Mouse (Mus musculus): ENCODE measurements at regions not wholly inside any gene's neighbourhood (a gene's known extent, or its start where the extent isn't known, plus 50 kb on each side); places are given as distances from the start of the nearest gene placed in this dataset.

- Histone ChIP-seq H3K36me3 (ENCODE audit: inconsistent target) (no peaks in the 10 kb centered on the region), H3K27ac (no peak overlapping the region), H3K4me3 (ENCODE audit: inconsistent target) (no peak overlapping the region), H3K79me2 (ENCODE audit: inconsistent target) (no peaks in the 10 kb centered on the region)
- WGBS (ENCODE audit: missing documents), result 26% methylated on average over 19 of the region's 19 CpGs
Observed at GRCm38 (mm10) chr4:124484613-124485586, 125.7 kb downstream of the 3100002H09Rik start.

- Histone ChIP-seq H3K27ac (no peak overlapping the region), H3K4me3 (ENCODE audit: inconsistent target) (no peak overlapping the region), H3K79me2 (ENCODE audit: inconsistent target) (no peaks in the 10 kb centered on the region), H3K36me3 (ENCODE audit: inconsistent target) (no peaks in the 10 kb centered on the region)
- WGBS (ENCODE audit: missing documents), result 3% methylated on average over 22 of the region's 22 CpGs
Observed at GRCm38 (mm10) chr4:124477870-124478301, 132.7 kb downstream of the 3100002H09Rik start.

- H3K36me3 ChIP-seq (ENCODE audit: inconsistent target), result no peaks in the 10 kb centered on the region
- H3K27ac ChIP-seq, result no peak overlapping the region
Observed at GRCm38 (mm10) chr4:124477359-124477868, 133.2 kb downstream of the 3100002H09Rik start.

GRCm38 (mm10) chr4:124465229-124465820 is 145.3 kb downstream of the 3100002H09Rik start:
- Histone ChIP-seq H3K4me3 (ENCODE audit: inconsistent target) (no peak overlapping the region), H3K36me3 (ENCODE audit: inconsistent target) (no peaks in the 10 kb centered on the region), H3K27ac (no peak overlapping the region), H3K79me2 (ENCODE audit: inconsistent target) (no peaks in the 10 kb centered on the region)
- WGBS (ENCODE audit: missing documents), result 90% methylated on average over 18 of the region's 18 CpGs

More at GRCm38 (mm10) chr4:124477359-124477868, 133.2 kb downstream of the 3100002H09Rik start:
- Histone ChIP-seq H3K79me2 (ENCODE audit: inconsistent target) (no peaks in the 10 kb centered on the region), H3K4me3 (ENCODE audit: inconsistent target) (no peak overlapping the region)
- WGBS (ENCODE audit: missing documents), result 27% methylated on average over 14 of the region's 14 CpGs

GRCm38 (mm10) chr4:124455511-124456338 is 154.9 kb downstream of the 3100002H09Rik start:
- no peaks in the 10 kb centered on the region for H3K79me2 ChIP-seq (ENCODE audit: inconsistent target)
- 38% methylated on average over 14 of the region's 14 CpGs for WGBS (ENCODE audit: missing documents)
- H3K27ac ChIP-seq, result no peak overlapping the region
- no peaks in the 10 kb centered on the region for H3K36me3 ChIP-seq (ENCODE audit: inconsistent target)
- H3K4me3 ChIP-seq (ENCODE audit: inconsistent target), result no peak overlapping the region

- Histone ChIP-seq H3K27ac (no peak overlapping the region), H3K36me3 (ENCODE audit: inconsistent target) (no peaks in the 10 kb centered on the region), H3K4me3 (ENCODE audit: inconsistent target) (no peak overlapping the region), H3K79me2 (ENCODE audit: inconsistent target) (no peaks in the 10 kb centered on the region)
- 54% methylated on average over 3 of the region's 3 CpGs for WGBS (ENCODE audit: missing documents)
Observed at GRCm38 (mm10) chr4:124451131-124451530, 159.5 kb downstream of the 3100002H09Rik start.

- no peak overlapping the region for H3K4me3 ChIP-seq (ENCODE audit: inconsistent target)
- 80% methylated on average over 8 of the region's 8 CpGs for WGBS (ENCODE audit: missing documents)
Observed at GRCm38 (mm10) chr4:124446615-124447014, 164.0 kb downstream of the 3100002H09Rik start.

GRCm38 (mm10) chr4:124443613-124444108 is 166.9 kb downstream of the 3100002H09Rik start:
- Histone ChIP-seq H3K79me2 (ENCODE audit: inconsistent target) (no peaks in the 10 kb centered on the region), H3K36me3 (ENCODE audit: inconsistent target) (no peaks in the 10 kb centered on the region), H3K27ac (no peak overlapping the region), H3K4me3 (ENCODE audit: inconsistent target) (no peak overlapping the region)
- WGBS (ENCODE audit: missing documents), result 5% methylated on average over 4 of the region's 10 CpGs

More at GRCm38 (mm10) chr4:124446615-124447014, 164.0 kb downstream of the 3100002H09Rik start:
- Histone ChIP-seq H3K36me3 (ENCODE audit: inconsistent target) (no peaks in the 10 kb centered on the region), H3K79me2 (ENCODE audit: inconsistent target) (no peaks in the 10 kb centered on the region), H3K27ac (no peak overlapping the region)

- WGBS (ENCODE audit: missing documents), result 17% methylated on average over 10 of the region's 10 CpGs
- no peaks in the 10 kb centered on the region for H3K36me3 ChIP-seq (ENCODE audit: inconsistent target)
Observed at GRCm38 (mm10) chr4:124443130-124443503, 167.5 kb downstream of the 3100002H09Rik start.

GRCm38 (mm10) chr4:124442491-124443129 is 168.0 kb downstream of the 3100002H09Rik start:
- WGBS (ENCODE audit: missing documents), result 14% methylated on average over 10 of the region's 10 CpGs
- Histone ChIP-seq H3K36me3 (ENCODE audit: inconsistent target) (no peaks in the 10 kb centered on the region), H3K27ac (no peak overlapping the region), H3K79me2 (ENCODE audit: inconsistent target) (no peaks in the 10 kb centered on the region), H3K4me3 (ENCODE audit: inconsistent target) (no peak overlapping the region)

More at GRCm38 (mm10) chr4:124443130-124443503, 167.5 kb downstream of the 3100002H09Rik start:
- Histone ChIP-seq H3K79me2 (ENCODE audit: inconsistent target) (no peaks in the 10 kb centered on the region), H3K27ac (no peak overlapping the region), H3K4me3 (ENCODE audit: inconsistent target) (no peak overlapping the region)

- H3K27ac ChIP-seq, result no peak overlapping the region
- no peaks in the 10 kb centered on the region for H3K36me3 ChIP-seq (ENCODE audit: inconsistent target)
- 24% methylated on average over 15 of the region's 15 CpGs for WGBS (ENCODE audit: missing documents)
- no peaks in the 10 kb centered on the region for H3K79me2 ChIP-seq (ENCODE audit: inconsistent target)
- H3K4me3 ChIP-seq (ENCODE audit: inconsistent target), result no peak overlapping the region
Observed at GRCm38 (mm10) chr4:124441737-124442487, 168.7 kb downstream of the 3100002H09Rik start.

GRCm38 (mm10) chr4:124435040-124435434 is 175.6 kb downstream of the 3100002H09Rik start:
- WGBS (ENCODE audit: missing documents), result 57% methylated on average over 12 of the region's 12 CpGs

More at GRCm38 (mm10) chr4:124435040-124435434, 175.6 kb downstream of the 3100002H09Rik start:
- H3K4me3 ChIP-seq (ENCODE audit: inconsistent target), result no peak overlapping the region
- H3K79me2 ChIP-seq (ENCODE audit: inconsistent target), result no peaks in the 10 kb centered on the region
- no peaks in the 10 kb centered on the region for H3K36me3 ChIP-seq (ENCODE audit: inconsistent target)
- H3K27ac ChIP-seq, result no peak overlapping the region

Data from macrophage (primary cell).